Mouse (Mus musculus): Measurements from ENCODE around the gene Ptrhd1. TPM values are rescaled to one million over a fixed set of nuclear protein-coding genes. Genes with fewer than 3 reads are reported as not detected.
"Not testable (repeated sequence)": the region's sequence is repeated elsewhere in the genome, so short reads cannot be mapped to it uniquely, and the experiment has no call there.

The Ptrhd1 gene
- total and polyA plus RNA-seq, 3 experiments: 3.6 to 9.3 (median 6.7) TPM

- Histone ChIP-seq H3K79me2 (replicated peaks; ENCODE audit: control insufficient read depth, extremely low read depth, insufficient read depth, poor library complexity, severe bottlenecking) (peaks cover 10% of the 10 kb centered on the region), H3K9ac (ENCODE audit: insufficient read depth, low read depth) (no peak overlapping the region), H3K36me3 (replicated peaks in 1 of 2; ENCODE audit: control insufficient read depth in 1 of 2, insufficient read depth in 1 of 2, low read length in 1 of 2) (peaks cover 0 to 24% of the 10 kb centered on the region in 2 experiments), H3K4me2 (ENCODE audit: insufficient read depth, low read depth, poor library complexity, severe bottlenecking) (no peak overlapping the region), H3K4me1 (ENCODE audit: control insufficient read depth in 1 of 2, insufficient read depth in 2 of 2) (peaks cover 5 to 20% of the 10 kb centered on the region in 2 experiments; a peak in 3 of 4 replicates), H3K27ac (ENCODE audit: insufficient read depth, low read depth) (no peak overlapping the region), H3K4me3 (replicated peaks in 1 of 3; ENCODE audit: low read depth in 2 of 3, low read length in 2 of 3, poor library complexity in 1 of 3) (no peak overlapping the region), H3K9me3 (replicated peaks; ENCODE audit: low read length) (no peaks in the 10 kb centered on the region), H3K27me3 (replicated peaks) (no peaks in the 10 kb centered on the region)
- in situ Hi-C loops (cut with MboI; ENCODE audit: low pct_ligation_motif_present, low pct_unique_long_range_greater_than_20kb, low sequenced_read_pairs): loop anchor here (25.0 kb wide), 2 partner anchors 300 to 600 kb away; partner anchors contain the start of genes Fkbp1b and Wdcp
- dilution Hi-C loops (cut with MboI; ENCODE audit: extremely low pct_ligation_motif_present, extremely low pct_unique_long_range_greater_than_20kb, low sequenced_read_pairs): no loop called here
- TF ChIP-seq JUND (conservative IDR thresholded peaks at IDR 0.05; ENCODE audit: low read depth, low read length) (no peak), POLR2AphosphoS2 (IDR thresholded peaks at IDR 0.05; ENCODE audit: low read depth, low read length) (no peak), POLR2A (IDR thresholded peaks at IDR 0.05; ENCODE audit: low read depth, low read length) (no peak), USF2 (conservative IDR thresholded peaks at IDR 0.05; ENCODE audit: low read depth, low read length) (no peak), ZMIZ1 (IDR thresholded peaks at IDR 0.05; ENCODE audit: low read depth, low read length) (no peak), USF1 (IDR thresholded peaks at IDR 0.05; ENCODE audit: low read depth, low read length) (no peak), NELFE (IDR thresholded peaks at IDR 0.05; ENCODE audit: low read depth, low read length) (no peak), ETS1 (conservative IDR thresholded peaks at IDR 0.05; ENCODE audit: low read depth, low read length) (no peak), JUN (IDR thresholded peaks at IDR 0.05; ENCODE audit: insufficient read depth, low read depth, low read length) (no peak), IRF4 (IDR thresholded peaks at IDR 0.05; ENCODE audit: low read depth, low read length) (no peak), TBP (conservative IDR thresholded peaks at IDR 0.05; ENCODE audit: low read depth, low read length) (no peak), CTCF (conservative IDR thresholded peaks at IDR 0.05 in 1 of 2, IDR thresholded peaks at IDR 0.05 in 1 of 2; ENCODE audit: low read depth in 2 of 2, low read length in 2 of 2) (no peak), ELF1 (IDR thresholded peaks at IDR 0.05; ENCODE audit: low read depth, low read length) (no peak), MAFK (IDR thresholded peaks at IDR 0.05; ENCODE audit: insufficient replicate concordance, low read length) (no peak), ZC3H11A (IDR thresholded peaks at IDR 0.05; ENCODE audit: low read depth, low read length) (no peak), HCFC1 (IDR thresholded peaks at IDR 0.05; ENCODE audit: low read depth, low read length) (no peak), UBTF (IDR thresholded peaks at IDR 0.05; ENCODE audit: low read depth, low read length) (no peak), SIN3A (IDR thresholded peaks at IDR 0.05; ENCODE audit: low read length) (no peak), TCF12 (IDR thresholded peaks at IDR 0.05; ENCODE audit: low read depth, low read length) (no peak), NRF1 (IDR thresholded peaks at IDR 0.05; ENCODE audit: low read depth, low read length) (no peak)
- no peak for DNase-seq (ENCODE audit: extremely low read depth)
These were observed 3.7 kb downstream of the Ptrhd1 start for GRCm38 (mm10) chr12:4237481-4237880.

- H3K27me3 ChIP-seq (replicated peaks); H3K4me3 ChIP-seq (replicated peaks in 1 of 3; ENCODE audit: low read depth in 2 of 3, low read length in 2 of 3, poor library complexity in 1 of 3); H3K27ac ChIP-seq (ENCODE audit: insufficient read depth, low read depth); dilution Hi-C loops (cut with MboI; ENCODE audit: extremely low pct_ligation_motif_present, extremely low pct_unique_long_range_greater_than_20kb, low sequenced_read_pairs); H3K4me1 ChIP-seq (ENCODE audit: control insufficient read depth in 1 of 2, insufficient read depth in 2 of 2); H3K9me3 ChIP-seq (replicated peaks; ENCODE audit: low read length); H3K9ac ChIP-seq (ENCODE audit: insufficient read depth, low read depth); H3K79me2 ChIP-seq (replicated peaks; ENCODE audit: control insufficient read depth, extremely low read depth, insufficient read depth, poor library complexity, severe bottlenecking); H3K4me2 ChIP-seq (ENCODE audit: insufficient read depth, low read depth, poor library complexity, severe bottlenecking); DNase-seq (ENCODE audit: extremely low read depth): not testable (repeated sequence)
- peaks cover 0 to 26% of the 10 kb centered on the region in 2 experiments for H3K36me3 ChIP-seq (replicated peaks in 1 of 2; ENCODE audit: control insufficient read depth in 1 of 2, insufficient read depth in 1 of 2, low read length in 1 of 2)
- in situ Hi-C loops (cut with MboI; ENCODE audit: low pct_ligation_motif_present, low pct_unique_long_range_greater_than_20kb, low sequenced_read_pairs): loop anchor here (25.0 kb wide), 2 partner anchors 297 to 597 kb away; partner anchors contain the start of genes Fkbp1b and Wdcp
These were observed 6.5 kb downstream of the Ptrhd1 start for GRCm38 (mm10) chr12:4240281-4240680.
